Mouse (Mus musculus): ENCODE measurements around the gene Fam19a4. TPM values are rescaled to one million over a fixed set of nuclear protein-coding genes. Genes with fewer than 3 reads are reported as not detected.
"Not testable (repeated sequence)": the region's sequence is repeated elsewhere in the genome, so short reads cannot be mapped to it uniquely, and the experiment has no call there.

Gene Fam19a4
- total RNA-seq, 2 experiments from 2014 or later: 0.23 to 0.46 TPM

- DNase-seq: no peak
Observed at GRCm38 (mm10) chr6:96944796-96945195, 115.4 kb downstream of the Fam19a4 start.

- DNase-seq: no peak
Observed at GRCm38 (mm10) chr6:96935776-96936175, 124.4 kb downstream of the Fam19a4 start.

- DNase-seq: no peak
Observed at GRCm38 (mm10) chr6:96909061-96909480, 151.1 kb downstream of the Fam19a4 start.

GRCm38 (mm10) chr6:96877105-96877504 lies 183.1 kb downstream of the Fam19a4 start:
- DNase-seq: not testable (repeated sequence)

GRCm38 (mm10) chr6:96876651-96877050 lies 183.6 kb downstream of the Fam19a4 start:
- not testable (repeated sequence) for DNase-seq

- DNase-seq: no peak
Observed at GRCm38 (mm10) chr6:96853065-96853464, 207.1 kb downstream of the Fam19a4 start.

- DNase-seq: no peak
Observed at GRCm38 (mm10) chr6:96843944-96844343, 216.3 kb downstream of the Fam19a4 start.

- no peak for DNase-seq
Observed at GRCm38 (mm10) chr6:96840634-96841033, 219.6 kb downstream of the Fam19a4 start.

GRCm38 (mm10) chr6:96826626-96827025 lies 233.6 kb downstream of the Fam19a4 start:
- DNase-seq: no peak

GRCm38 (mm10) chr6:96802981-96803380 lies 257.2 kb downstream of the Fam19a4 start:
- no peak for DNase-seq

GRCm38 (mm10) chr6:96798746-96799145 lies 261.5 kb downstream of the Fam19a4 start:
- no peak for DNase-seq

- DNase-seq: no peak
Observed at GRCm38 (mm10) chr6:96797451-96797850, 262.8 kb downstream of the Fam19a4 start.

Other genes with a start within 250 kb of the Fam19a4 start
- 1 to 10 TPM; 4.1 to 6.0 TPM for gene Eogt, start 88.8 kb upstream of the Fam19a4 start, total RNA-seq (2021)
- gene Tmf1, start 118.7 kb upstream of the Fam19a4 start, total RNA-seq (2021): 10 to 100 TPM; 35.7 to 40.0 TPM
- 10 to 100 TPM; 34.1 to 35.3 TPM for gene Uba3, start 145.2 kb upstream of the Fam19a4 start, total RNA-seq (2021)
- 100 to 1,000 TPM; 132 to 165 TPM for gene Arl6ip5, start 150.3 kb upstream of the Fam19a4 start, total RNA-seq (2021)
- gene Lmod3, start 192.3 kb upstream of the Fam19a4 start, total RNA-seq (2021): 100 to 1,000 TPM; 143 to 148 TPM

Measured in gastrocnemius, postnatal 25 days (tissue).